Mouse (Mus musculus): ENCODE results near the gene Ccdc32. TPM values are rescaled to one million over a fixed set of nuclear protein-coding genes. Genes with fewer than 3 reads are reported as not detected.

The Ccdc32 gene
- polyA plus RNA-seq (2012; rRNA removed; ENCODE audit: low replicate concordance) = 4.3 and 6.4 TPM in 2 replicates

DNA sequence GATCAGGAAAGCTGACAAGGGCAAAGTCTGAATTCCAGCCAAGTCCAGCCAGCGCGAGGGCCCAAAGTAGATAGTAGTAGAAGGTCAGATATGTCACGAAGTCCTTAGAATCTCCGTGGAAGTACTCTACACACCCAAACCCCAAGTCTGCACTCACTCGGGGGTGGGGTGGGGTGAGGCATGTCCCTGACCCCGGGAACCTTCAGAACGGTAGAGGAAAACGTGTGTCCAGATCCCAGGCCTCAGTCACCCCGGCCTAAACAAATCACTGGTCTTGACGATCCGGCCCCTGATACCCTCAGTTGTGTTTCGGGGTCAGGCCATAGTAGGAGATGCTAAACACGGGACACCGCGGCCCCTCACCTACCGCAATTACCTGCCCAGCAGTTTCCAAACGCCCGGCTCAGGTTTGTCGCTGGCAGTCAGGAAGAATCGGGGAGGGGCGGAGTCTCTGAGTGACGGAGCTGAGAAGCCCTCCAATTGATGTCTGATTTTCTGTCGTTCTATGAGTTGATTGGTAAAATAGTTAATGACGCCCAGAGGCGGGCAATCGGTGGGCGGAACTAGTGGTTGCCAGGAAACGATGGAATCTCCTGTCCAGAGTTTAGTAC, at the start of gene Ccdc32:
TSS of gene Ccdc32 (minus strand) at position 453 of the 611 bp plus-strand sequence.

DNA sequence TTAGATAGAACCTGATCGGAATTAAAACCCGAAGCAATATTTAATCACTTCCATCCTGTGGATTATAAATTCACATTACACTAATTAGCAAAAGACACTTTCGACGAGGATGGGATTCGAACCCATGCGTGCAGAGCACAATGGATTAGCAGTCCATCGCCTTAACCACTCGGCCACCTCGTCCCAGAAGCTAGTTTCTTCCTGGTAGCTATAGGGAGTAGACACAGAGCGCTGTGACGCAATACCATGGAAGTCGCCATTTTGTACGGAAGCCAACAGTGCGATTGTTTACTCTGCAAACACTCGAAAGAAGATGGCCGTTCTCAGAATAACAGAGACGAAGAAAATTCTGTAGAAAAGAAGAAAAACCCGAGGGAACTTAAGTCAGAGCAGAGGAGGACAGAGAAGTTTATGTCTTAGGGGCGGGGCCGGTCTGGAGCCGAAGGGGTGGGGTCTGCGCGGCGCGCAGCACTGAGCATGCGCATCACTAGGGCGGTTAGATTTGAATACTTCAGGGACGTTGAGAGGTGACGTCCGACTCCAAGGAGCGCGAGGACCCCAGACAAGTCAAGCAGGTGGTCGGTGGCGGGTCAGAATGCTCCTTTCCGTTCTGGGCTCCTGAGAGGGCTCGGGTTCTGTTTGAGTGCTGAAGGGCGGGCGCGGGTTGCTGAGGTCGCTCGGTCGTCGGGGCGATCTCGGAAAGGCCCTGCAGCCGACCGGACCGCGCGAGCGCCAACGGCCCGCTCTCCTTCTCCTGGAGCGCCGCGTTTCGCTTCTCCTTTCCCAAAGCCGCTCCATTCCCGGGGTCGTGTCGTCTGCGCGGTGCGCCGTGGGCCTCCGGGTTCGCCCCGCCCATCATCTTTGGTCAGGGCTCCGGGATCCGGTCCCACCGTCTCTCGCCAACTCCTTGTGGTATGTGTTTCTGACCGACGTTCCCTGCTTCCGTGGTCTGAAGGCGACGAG, 17.7 kb upstream of the Ccdc32 start, which contains the start of gene Knl1:
TSS of gene Knl1 (plus strand) at position 471 of the 963 bp plus-strand sequence.

DNA sequence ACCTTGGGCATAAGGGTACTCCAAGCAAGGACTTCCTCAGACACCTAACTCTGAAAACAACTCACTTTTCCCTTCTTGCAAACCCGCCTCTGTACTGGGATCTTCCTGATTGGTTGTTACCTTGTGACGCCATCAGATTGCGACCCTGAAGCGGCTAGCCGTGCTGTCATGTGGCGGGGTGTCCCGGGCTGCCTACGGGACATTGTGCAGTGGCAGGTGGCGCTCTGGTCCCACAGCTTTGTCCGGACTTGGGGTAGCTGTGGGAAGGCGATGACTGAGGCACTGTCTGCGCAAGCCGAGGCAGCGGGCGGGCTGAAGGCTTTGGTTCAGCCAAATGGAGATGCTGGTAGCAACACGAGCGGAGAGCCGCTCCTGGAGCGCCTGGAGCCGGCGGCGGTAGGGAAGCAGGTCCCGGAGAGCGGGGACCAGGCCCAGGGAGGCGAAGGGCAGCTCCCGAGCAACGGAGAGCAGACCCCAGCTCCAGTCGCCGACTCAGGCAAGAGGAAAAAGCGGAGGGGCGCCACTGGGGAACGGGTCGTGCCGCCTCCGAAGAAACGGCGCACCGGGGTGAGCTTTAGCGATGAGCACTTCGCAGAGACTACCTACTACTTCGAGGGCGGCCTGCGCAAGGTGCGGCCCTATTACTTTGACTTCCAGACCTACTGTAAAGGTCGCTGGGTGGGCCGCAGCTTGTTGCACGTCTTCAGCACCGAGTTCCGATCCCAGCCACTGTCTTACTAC, 5.6 kb upstream of the Ccdc32 start, which contains the start of gene Rpusd2:
TSS of gene Rpusd2 (plus strand) at position 135 of the 741 bp plus-strand sequence.

Other genes with a start within 250 kb of the Ccdc32 start
- gene Disp2, start 249.7 kb downstream of the Ccdc32 start, polyA plus RNA-seq (2012; rRNA removed; ENCODE audit: low replicate concordance) = 0.32 and 0.50 TPM in 2 replicates
- gene Knstrn, start 215.4 kb downstream of the Ccdc32 start, polyA plus RNA-seq (2012; rRNA removed; ENCODE audit: low replicate concordance) = 1.2 and 1.4 TPM in 2 replicates
- gene Ivd, start 167.4 kb downstream of the Ccdc32 start, polyA plus RNA-seq (2012; rRNA removed; ENCODE audit: low replicate concordance) = 107 and 129 TPM in 2 replicates
- gene Bahd1, start 129.0 kb downstream of the Ccdc32 start, polyA plus RNA-seq (2012; rRNA removed; ENCODE audit: low replicate concordance) = 16.2 and 31.4 TPM in 2 replicates
- 17.1 and 21.6 TPM in 2 replicates for gene Chst14, start 102.9 kb downstream of the Ccdc32 start, polyA plus RNA-seq (2012; rRNA removed; ENCODE audit: low replicate concordance)
- 4.6 and 4.8 TPM in 2 replicates for gene Rpusd2, start 5.4 kb upstream of the Ccdc32 start, polyA plus RNA-seq (2012; rRNA removed; ENCODE audit: low replicate concordance)
- gene Knl1, start 17.7 kb upstream of the Ccdc32 start, polyA plus RNA-seq (2012; rRNA removed; ENCODE audit: low replicate concordance) = 0.11 and 0.17 TPM in 2 replicates
- 1.8 and 2.1 TPM in 2 replicates for gene Rad51, start 83.4 kb upstream of the Ccdc32 start, polyA plus RNA-seq (2012; rRNA removed; ENCODE audit: low replicate concordance)
- 23.3 and 29.3 TPM in 2 replicates for gene Rmdn3, start 127.6 kb upstream of the Ccdc32 start, polyA plus RNA-seq (2012; rRNA removed; ENCODE audit: low replicate concordance)
- gene Gchfr, start 138.4 kb upstream of the Ccdc32 start, polyA plus RNA-seq (2012; rRNA removed; ENCODE audit: low replicate concordance) = 80.1 and 84.8 TPM in 2 replicates
- gene Gm14137, start 145.1 kb upstream of the Ccdc32 start, polyA plus RNA-seq (2012; rRNA removed; ENCODE audit: low replicate concordance) = 0.12 and 0.36 TPM in 2 replicates
- gene Zfyve19, start 179.2 kb upstream of the Ccdc32 start, polyA plus RNA-seq (2012; rRNA removed; ENCODE audit: low replicate concordance) = 34.3 and 37.0 TPM in 2 replicates
- gene Dnajc17, start 179.4 kb upstream of the Ccdc32 start, polyA plus RNA-seq (2012; rRNA removed; ENCODE audit: low replicate concordance) = 1.9 TPM in 2 replicates
- 0.18 TPM in 1 of 2 replicates, not detected in the other for gene Ppp1r14d, start 200.5 kb upstream of the Ccdc32 start, polyA plus RNA-seq (2012; rRNA removed; ENCODE audit: low replicate concordance)
- 21.6 and 23.1 TPM in 2 replicates for gene Spint1, start 208.0 kb upstream of the Ccdc32 start, polyA plus RNA-seq (2012; rRNA removed; ENCODE audit: low replicate concordance)
- 3.0 and 5.0 TPM in 2 replicates for gene Rhov, start 241.9 kb upstream of the Ccdc32 start, polyA plus RNA-seq (2012; rRNA removed; ENCODE audit: low replicate concordance)